Mouse (Mus musculus): ENCODE data around the gene Scn4a.
"Not testable (repeated sequence)": the region's sequence is repeated elsewhere in the genome, so short reads cannot be mapped to it uniquely, and the experiment has no call there.

The Scn4a gene

GRCm38 (mm10) chr11:106353188-106353587, at the start of gene Scn4a:
Scn4a (minus strand) TSS chr11:106353288.
- in situ Hi-C loops (cut with MboI, MseI): no loop called here

GRCm38 (mm10) chr11:106398481-106398880, 45.4 kb upstream of the Scn4a start:
- in situ Hi-C loops (cut with MboI, MseI): no loop called here

- in situ Hi-C loops (cut with MboI, MseI): no loop called here
Measured at GRCm38 (mm10) chr11:106397656-106398055, 44.6 kb upstream of the Scn4a start.

- in situ Hi-C loops (cut with MboI, MseI): not testable (repeated sequence)
Measured at GRCm38 (mm10) chr11:106394055-106394454, 41.0 kb upstream of the Scn4a start.

GRCm38 (mm10) chr11:106393331-106393616, 40.2 kb upstream of the Scn4a start:
- in situ Hi-C loops (cut with MboI, MseI): no loop called here

- in situ Hi-C loops (cut with MboI, MseI): no loop called here
Measured at GRCm38 (mm10) chr11:106392597-106393330, 39.7 kb upstream of the Scn4a start.

- in situ Hi-C loops (cut with MboI, MseI): no loop called here
Measured at GRCm38 (mm10) chr11:106391546-106392188, 38.6 kb upstream of the Scn4a start.

- in situ Hi-C loops (cut with MboI, MseI): no loop called here
Measured at GRCm38 (mm10) chr11:106390757-106391156, 37.7 kb upstream of the Scn4a start.

GRCm38 (mm10) chr11:106389611-106390010, 36.5 kb upstream of the Scn4a start:
- in situ Hi-C loops (cut with MboI, MseI): no loop called here

GRCm38 (mm10) chr11:106387791-106388216, 34.7 kb upstream of the Scn4a start, which contains the start of gene Icam2:
Icam2 (minus strand) TSS chr11:106388075.
- in situ Hi-C loops (cut with MboI, MseI): no loop called here

GRCm38 (mm10) chr11:106387020-106387419, 33.9 kb upstream of the Scn4a start:
- in situ Hi-C loops (cut with MboI, MseI): no loop called here

- in situ Hi-C loops (cut with MboI, MseI): no loop called here
Measured at GRCm38 (mm10) chr11:106386409-106386808, 33.3 kb upstream of the Scn4a start.

- in situ Hi-C loops (cut with MboI, MseI): no loop called here
Measured at GRCm38 (mm10) chr11:106383051-106383790, 30.1 kb upstream of the Scn4a start.

- in situ Hi-C loops (cut with MboI, MseI): no loop called here
Measured at GRCm38 (mm10) chr11:106382424-106382823, 29.3 kb upstream of the Scn4a start.

- in situ Hi-C loops (cut with MboI, MseI): no loop called here
Measured at GRCm38 (mm10) chr11:106381883-106382282, 28.8 kb upstream of the Scn4a start.

- in situ Hi-C loops (cut with MboI, MseI): no loop called here
Measured at GRCm38 (mm10) chr11:106381011-106381410, 27.9 kb upstream of the Scn4a start.

GRCm38 (mm10) chr11:106374979-106375378, 21.9 kb upstream of the Scn4a start:
- in situ Hi-C loops (cut with MboI, MseI): loop anchor here (5.0 kb wide), 1 partner anchor 43 kb away; no protein-coding TSS in a partner anchor

GRCm38 (mm10) chr11:106374559-106374958, 21.5 kb upstream of the Scn4a start:
- in situ Hi-C loops (cut with MboI, MseI): no loop called here

GRCm38 (mm10) chr11:106373998-106374397, 20.9 kb upstream of the Scn4a start:
- in situ Hi-C loops (cut with MboI, MseI): no loop called here

GRCm38 (mm10) chr11:106366316-106366715, 13.2 kb upstream of the Scn4a start:
- in situ Hi-C loops (cut with MboI, MseI): no loop called here

GRCm38 (mm10) chr11:106365366-106365765, 12.3 kb upstream of the Scn4a start, which contains the start of gene Prr29:
Prr29 (plus strand) TSS chr11:106365472.
- in situ Hi-C loops (cut with MboI, MseI): no loop called here

GRCm38 (mm10) chr11:106364712-106365111, 11.6 kb upstream of the Scn4a start:
- in situ Hi-C loops (cut with MboI, MseI): no loop called here

All from T-helper 2 cell (primary cell).